Mouse (Mus musculus) lung, adult 2 months (tissue): ENCODE data around the gene Fam227b. TPM values are rescaled to one million over a fixed set of nuclear protein-coding genes. Genes with fewer than 3 reads are reported as not detected.

Source experiments
- DNase-seq: peaks from one replicate; pipeline ENCODE4 v3.0.0; 2022
- H3K4me1 ChIP-seq: fragments of 200-500 bp; 2 replicates; pipeline ENCODE4 v1.6.1; 2011; ENCODE audit warnings: low read length; ENCODE audit not compliant: control insufficient read depth, insufficient read depth
- H3K4me3 ChIP-seq: fragments of 200-500 bp; replicated peaks from 2 replicates; pipeline ENCODE3; 2011; ENCODE audit warnings: low read depth, mild to moderate bottlenecking, control low read depth, low read length; ENCODE audit errors: extremely low read depth
- CTCF ChIP-seq: fragments of 200-500 bp; IDR thresholded peaks from 2 replicates; pipeline ENCODE4 v1.5.1; 2011; ENCODE audit warnings: mild to moderate bottlenecking, low read length, control low read depth; ENCODE audit not compliant: insufficient read depth
- POLR2A ChIP-seq: fragments of 200-500 bp; IDR thresholded peaks from 2 replicates; pipeline ENCODE4 v1.6.1; 2011; ENCODE audit warnings: low read depth, mild to moderate bottlenecking, control low read depth, low read length, borderline replicate concordance; ENCODE audit errors: extremely low read depth
- WGBS: fragments of 180-500 bp; shearing (Covaris S2); methylation state at CpG from one replicate; pipeline ENCODE4 v1.1.7; 2018; 5-methylcytosine and 5-hydroxymethylcytosine counted together
- polyA plus RNA-seq: library from polyadenylated mRNA; depleted of rRNA; stranded (reverse); fragments of >200 nt; gene quantifications from 2 replicates; pipeline ENCODE4 v1.2.3, GENCODE M21; 2012

The Fam227b gene
- polyA plus RNA-seq, 1 experiment = not detected

DNA sequence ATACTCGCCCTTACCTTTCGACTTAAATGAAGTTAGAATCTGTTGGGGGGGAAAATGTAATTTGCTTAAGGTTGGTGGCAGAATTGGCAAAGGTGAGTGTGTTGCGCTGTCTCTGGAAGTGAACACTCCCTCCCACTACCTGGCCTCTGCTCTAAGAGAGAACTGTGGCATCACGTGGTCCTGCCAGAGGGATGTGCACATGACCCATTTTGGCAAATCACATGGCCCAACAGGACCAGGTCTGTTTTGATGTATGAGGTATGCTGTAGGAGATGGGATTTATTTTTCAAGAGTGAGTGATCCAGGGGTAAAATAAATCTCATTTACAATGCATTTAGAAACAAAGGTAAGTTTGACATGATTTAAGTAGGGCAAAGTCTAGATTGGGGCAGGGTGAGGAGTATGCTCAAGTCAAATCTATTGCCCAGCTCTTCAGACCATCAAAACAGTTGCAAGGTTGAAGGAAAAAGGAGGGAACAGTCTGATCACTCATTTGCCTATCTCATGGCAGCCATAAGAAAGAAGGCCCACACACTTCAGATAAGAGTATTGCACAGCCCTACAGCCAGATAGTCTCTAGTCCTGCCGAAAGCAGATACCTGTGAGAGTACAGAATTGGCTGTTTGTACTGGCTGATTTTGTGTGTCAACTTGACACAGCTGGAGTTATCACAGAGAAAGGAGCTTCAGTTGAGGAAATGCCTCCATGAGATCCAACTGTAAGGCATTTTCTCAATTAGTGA is 13.6 kb upstream of the Fam227b start:
- Histone ChIP-seq H3K4me1 (no peaks in the 10 kb centered on the region), H3K4me3 (no peak overlapping the region)
- WGBS = 91% methylated on average over 5 of the region's 5 CpGs
- TF ChIP-seq POLR2A (no peak), CTCF (no peak)
- DNase-seq = no peak

DNA sequence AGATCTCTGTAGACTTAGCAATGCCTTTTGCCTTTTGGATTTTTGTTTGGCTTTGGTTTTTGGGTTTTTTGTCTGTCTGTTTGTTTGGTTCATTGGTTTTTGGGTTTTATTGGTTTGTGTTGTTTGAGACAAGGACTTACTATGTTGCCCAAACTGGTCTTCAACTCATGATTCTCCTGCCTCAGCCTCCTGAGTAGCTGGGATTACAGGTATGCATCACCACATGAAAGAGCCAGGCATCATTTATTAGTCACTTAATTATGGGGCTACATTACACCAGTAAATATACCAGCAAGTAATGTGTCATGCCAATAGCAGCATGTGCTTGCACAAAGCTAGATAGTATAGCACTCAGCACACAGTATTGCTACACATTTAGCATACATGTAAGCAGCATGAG is 4.1 kb downstream of the Fam227b start:
- TF ChIP-seq CTCF (no peak), POLR2A (no peak)
- no peak for DNase-seq
- Histone ChIP-seq H3K4me1 (no peaks in the 10 kb centered on the region), H3K4me3 (no peak overlapping the region)

DNA sequence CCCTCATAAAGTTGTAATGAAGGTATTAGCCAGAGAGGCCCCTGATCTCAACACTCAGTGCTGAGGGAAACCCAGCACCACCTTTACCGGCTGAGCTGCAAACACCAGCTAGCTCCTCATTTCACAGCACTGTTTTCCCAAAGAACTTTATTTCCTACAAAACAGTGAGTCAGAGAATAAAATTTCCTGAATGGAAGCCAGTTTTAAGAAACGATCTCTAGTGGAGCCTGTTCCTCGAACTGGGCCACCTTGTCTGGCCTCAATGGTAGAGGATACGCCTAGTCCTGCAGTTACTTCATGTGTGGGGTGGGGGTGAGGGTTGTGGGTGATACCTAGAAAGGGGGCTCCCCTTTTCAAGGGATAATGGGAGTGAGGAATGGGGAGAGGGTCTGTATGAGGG is 57.2 kb downstream of the Fam227b start:
- WGBS = 69% methylated on average over 4 of the region's 4 CpGs
- no peak for DNase-seq
- H3K4me3 ChIP-seq = no peak overlapping the region
- no peaks in the 10 kb centered on the region for H3K4me1 ChIP-seq
- TF ChIP-seq POLR2A (no peak), CTCF (no peak)

DNA sequence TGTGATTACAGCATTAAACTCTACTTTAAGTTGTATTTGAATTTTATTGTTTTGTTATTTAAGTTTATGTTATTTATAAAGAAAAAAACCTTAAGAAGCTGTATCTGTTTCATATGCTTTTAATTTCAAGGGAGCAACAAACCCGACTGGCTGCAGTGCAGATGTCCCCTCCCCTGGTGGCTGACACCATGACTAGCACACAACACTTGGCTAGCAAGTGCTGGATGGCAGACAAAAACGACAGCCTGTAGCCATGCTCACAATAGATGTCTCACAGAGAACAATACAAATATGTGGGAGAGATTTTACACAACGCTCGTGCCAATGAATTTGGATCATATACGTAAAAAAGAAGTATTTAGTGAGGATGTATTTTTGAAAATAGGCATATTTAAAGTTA is 61.4 kb downstream of the Fam227b start:
- TF ChIP-seq POLR2A = no peak
- no peak for TF ChIP-seq CTCF
- 64% methylated on average over 5 of the region's 5 CpGs for WGBS
- Histone ChIP-seq H3K4me3 (no peak overlapping the region), H3K4me1 (no peaks in the 10 kb centered on the region)
- no peak for DNase-seq

DNA sequence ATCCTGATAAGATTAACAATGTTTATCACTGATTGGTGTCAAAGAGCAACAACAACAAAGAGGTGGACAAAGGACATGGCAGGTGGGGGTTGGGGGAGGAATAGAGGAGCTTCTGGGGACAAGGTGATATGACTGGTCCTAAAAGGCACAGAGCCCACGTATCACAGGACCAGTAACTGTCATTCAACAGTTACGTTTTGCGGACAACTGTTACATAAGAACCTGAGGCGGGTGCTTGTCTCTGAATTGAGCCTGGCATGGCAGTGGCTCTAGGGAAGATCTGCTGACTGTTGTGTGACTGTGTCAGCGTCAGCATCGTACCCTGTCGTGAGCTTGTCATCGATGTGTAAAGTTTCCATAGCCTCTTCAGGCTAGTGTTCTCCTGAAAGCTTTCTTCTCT is 65.6 kb downstream of the Fam227b start:
- TF ChIP-seq POLR2A (no peak), CTCF (no peak)
- Histone ChIP-seq H3K4me1 (no peaks in the 10 kb centered on the region), H3K4me3 (no peak overlapping the region)
- DNase-seq = no peak
- 73% methylated on average over 8 of the region's 8 CpGs for WGBS

- no peak for DNase-seq
- 68% methylated on average over 3 of the region's 3 CpGs for WGBS
- Histone ChIP-seq H3K4me1 (no peaks in the 10 kb centered on the region), H3K4me3 (no peak overlapping the region)
- TF ChIP-seq POLR2A (no peak), CTCF (no peak)
Observed at GRCm38 (mm10) chr2:126084326-126084725, 67.5 kb downstream of the Fam227b start.

- Histone ChIP-seq H3K4me1 (no peaks in the 10 kb centered on the region; the same call in 1 of the 2 replicates), H3K4me3 (no peak overlapping the region)
- WGBS = 57% methylated on average over 2 of the region's 2 CpGs
- no peak for TF ChIP-seq POLR2A
- TF ChIP-seq CTCF = no peak
- DNase-seq = no peak
Observed at GRCm38 (mm10) chr2:126079086-126079485, 72.7 kb downstream of the Fam227b start.

DNA sequence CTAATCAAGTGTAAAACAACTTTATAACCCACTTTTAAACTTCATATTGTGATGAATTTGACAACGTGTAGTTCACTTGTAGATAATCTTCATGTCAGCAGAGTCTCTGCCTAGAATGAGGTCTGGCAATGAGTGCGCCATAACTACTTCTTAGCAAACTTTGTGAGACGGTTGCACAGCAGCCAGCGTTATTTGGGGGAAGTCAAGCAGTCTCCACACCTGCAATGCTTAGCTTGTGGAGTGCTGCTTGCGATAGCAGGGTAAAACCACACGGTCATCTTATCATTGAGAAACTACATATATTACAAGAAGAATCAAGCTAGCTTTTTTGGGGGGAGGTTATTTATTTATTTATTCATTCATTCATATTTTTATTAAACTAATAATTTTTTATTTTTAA is 75.3 kb downstream of the Fam227b start:
- Histone ChIP-seq H3K4me1 (no peaks in the 10 kb centered on the region; the same call in 1 of the 2 replicates), H3K4me3 (no peak overlapping the region)
- TF ChIP-seq CTCF = no peak
- TF ChIP-seq POLR2A = no peak
- DNase-seq = no peak
- 84% methylated on average over 6 of the region's 6 CpGs for WGBS

DNA sequence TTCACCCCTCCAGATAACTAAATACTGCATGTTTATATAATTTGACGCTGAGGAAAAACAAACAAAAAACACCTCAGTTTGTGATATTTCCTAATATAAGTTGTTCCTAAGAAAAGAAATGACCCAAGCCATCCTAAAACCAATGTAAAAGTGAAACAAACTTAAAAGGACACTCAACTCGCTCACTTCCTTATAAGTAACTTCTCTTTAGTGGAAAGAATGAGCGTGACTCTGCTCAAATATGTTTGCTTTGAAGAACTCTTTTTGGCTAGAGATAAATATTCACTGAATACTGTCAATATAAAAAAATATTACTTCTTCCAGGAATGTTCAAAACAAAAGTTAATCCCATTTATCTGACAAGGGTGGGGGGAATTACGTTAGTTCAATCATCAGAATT is 78.1 kb downstream of the Fam227b start:
- Histone ChIP-seq H3K4me1 (no peaks in the 10 kb centered on the region; the same call in 1 of the 2 replicates), H3K4me3 (no peak overlapping the region)
- DNase-seq = no peak
- TF ChIP-seq CTCF = no peak
- no peak for TF ChIP-seq POLR2A
- 66% methylated on average over 4 of the region's 4 CpGs for WGBS

DNA sequence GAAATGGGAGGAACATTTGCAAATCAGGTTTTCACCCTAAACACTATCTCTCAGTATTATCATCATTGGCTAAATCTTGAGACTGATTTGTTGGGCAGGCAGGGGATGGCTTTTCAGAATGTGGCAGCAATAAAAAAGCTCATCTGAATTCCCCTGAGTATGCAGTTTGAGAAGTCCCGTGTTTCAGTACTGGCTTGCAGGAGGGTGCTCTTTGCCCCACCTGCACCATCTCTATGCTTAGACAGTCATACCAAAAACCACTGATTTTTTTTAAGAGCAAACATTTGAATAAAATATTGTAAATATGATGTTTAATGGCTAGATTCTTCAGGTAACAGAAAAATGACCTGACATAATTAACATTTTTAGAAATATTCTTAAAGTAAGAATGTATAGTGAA is 82.1 kb downstream of the Fam227b start:
- DNase-seq = no peak
- TF ChIP-seq CTCF = no peak
- no peak for TF ChIP-seq POLR2A
- 75% methylated on average over 1 of the region's 1 CpGs for WGBS

More for the DNA sequence above, 82.1 kb downstream of the Fam227b start:
- H3K4me1 ChIP-seq = no peaks in the 10 kb centered on the region
- H3K4me3 ChIP-seq = no peak overlapping the region
